Mouse (Mus musculus) lung, postnatal 4 days (tissue): ENCODE measurements around the gene Mylip.

Experiments used
- DNase-seq, 2 experiments: peaks; one replicate each; pipeline ENCODE4 v3.0.0; 2021

Mylip gene

DNA sequence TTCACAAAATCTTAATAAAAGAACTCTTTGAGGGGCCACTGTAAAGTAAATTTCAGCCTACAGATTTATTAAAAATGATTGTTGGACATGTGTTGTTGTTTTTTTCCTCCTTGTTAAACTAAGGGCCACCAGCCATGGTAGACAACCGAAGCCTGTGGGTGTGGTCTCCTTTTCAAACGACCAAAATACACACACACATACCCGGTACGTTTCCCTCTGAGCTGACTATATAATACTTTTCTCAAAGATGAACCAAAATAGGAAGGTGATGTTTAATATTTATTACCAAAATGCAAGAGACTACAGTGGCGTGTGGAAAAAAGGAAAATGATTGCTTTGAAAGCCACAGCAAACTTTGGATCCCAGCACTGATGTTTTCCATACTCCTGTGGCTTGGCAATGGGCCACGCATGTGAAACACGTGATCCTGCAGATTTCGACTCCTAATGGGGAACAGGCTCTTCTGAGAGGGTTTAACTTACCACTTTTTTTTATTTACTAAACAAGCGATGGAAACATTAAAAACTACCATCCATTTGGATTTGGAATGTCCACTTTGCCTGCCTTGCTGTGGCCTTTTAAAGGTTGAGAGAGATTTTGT lies 2.4 kb downstream of the Mylip start:
- peak; percentile 51 to 55 for DNase-seq

DNA sequence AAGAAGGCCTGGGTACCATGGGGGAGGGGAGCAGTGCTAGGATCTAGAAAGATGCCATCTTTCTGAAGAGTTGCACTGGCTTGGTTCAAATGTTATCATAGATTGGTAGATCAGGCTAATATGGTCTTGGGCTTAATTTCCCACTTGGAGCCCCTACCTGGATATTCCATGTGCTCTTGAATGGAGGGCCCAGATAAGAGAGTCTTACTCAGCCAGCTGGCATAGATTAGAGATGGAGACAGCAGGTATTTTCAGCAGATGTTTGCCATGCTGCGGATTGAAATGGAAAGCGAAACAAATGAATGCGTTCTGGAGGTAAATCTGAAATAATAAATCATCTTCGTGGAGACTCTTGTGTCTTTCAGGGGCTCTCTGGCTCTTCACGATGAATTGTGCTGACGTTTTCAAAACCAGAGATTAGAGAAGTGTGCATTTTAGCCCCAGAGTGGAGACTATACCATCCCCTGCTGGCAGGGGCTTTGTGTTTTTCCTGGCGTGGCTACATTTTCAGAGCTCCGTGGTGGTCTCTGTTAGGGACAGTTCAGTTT lies 4.8 kb downstream of the Mylip start:
- DNase-seq = no peak

DNA sequence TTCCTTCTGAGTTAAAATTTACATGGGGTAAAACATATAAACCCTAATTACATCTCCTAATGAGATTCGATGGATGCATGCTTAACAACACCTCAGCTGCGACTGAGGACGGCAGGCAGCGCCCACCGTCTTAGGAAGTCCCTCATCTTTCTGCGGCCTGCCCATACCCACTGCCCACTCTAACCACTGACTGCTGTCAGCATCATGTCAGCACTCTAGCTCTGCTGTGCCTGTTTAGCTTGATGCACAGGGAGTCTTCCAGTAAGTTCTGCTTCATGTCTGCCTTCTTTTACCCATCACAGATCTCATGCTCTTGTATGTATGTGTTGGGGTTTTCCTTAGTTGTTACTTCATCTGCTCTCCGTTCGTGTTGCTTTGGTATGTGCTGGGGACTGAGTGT lies 7.2 kb downstream of the Mylip start:
- DNase-seq = no peak

DNA sequence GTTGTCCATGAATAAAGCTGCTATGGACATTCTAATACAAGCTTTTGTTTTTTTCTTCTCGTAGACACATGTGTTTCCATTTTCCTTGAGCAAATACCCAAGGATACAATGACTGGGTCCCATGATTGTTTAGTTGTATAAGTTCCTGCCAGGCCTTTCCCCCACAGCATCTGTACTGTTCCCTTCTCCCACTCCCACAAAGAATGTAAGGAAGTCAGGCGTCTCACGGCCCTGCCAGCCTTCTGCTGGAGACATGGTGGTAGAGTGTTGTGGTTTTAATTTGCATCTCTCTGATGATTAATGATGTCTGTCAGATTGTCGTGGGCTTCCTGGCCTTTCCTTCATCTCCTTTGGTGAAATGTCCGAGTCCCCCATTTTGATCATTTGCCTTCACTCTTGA lies 7.7 kb downstream of the Mylip start:
- DNase-seq = peak in 1 of 2 experiments; percentile 39

DNA sequence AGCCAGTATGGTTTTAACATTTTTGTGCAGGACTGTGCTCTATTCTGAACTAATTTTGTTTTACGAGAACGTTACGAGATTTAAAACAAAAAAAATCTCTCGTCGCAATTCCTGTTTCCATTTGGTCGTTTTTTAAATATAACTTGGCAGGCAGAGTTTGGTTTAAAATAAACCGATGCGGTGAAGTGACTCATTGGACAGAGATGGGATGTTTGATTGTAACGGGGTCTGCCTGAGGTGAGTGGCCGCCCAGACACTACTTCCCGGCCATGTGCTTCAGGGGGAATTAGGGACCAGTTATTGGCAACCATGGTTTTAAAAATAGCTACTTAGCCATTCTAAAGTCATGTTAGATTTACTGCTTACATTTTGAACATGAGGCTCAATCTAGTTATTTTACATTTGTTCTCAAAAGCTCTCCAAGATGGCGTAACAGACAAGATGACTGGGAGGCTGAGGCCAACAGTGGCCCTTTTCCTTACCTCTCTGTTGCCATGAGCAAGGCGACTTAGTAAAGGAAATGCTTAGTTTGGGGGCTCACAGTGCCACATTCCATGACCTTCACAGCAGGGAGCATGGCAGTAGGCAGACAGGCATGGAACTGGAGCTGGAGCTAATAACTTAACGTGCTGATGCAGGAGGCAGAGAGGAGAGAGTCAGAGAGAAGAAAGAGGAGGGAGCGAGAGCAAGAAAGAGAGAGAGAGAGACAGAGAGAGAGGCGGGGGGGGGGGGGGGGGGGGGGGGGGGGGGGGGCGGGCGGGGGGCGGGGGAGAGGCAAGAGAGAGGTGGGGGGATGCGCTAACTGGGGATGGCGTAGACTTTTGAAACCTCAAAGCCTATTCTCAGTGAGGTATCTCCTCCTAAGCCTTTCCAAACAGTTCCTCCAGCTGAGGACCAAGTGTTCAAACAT lies 8.6 kb downstream of the Mylip start:
- DNase-seq = no peak

DNA sequence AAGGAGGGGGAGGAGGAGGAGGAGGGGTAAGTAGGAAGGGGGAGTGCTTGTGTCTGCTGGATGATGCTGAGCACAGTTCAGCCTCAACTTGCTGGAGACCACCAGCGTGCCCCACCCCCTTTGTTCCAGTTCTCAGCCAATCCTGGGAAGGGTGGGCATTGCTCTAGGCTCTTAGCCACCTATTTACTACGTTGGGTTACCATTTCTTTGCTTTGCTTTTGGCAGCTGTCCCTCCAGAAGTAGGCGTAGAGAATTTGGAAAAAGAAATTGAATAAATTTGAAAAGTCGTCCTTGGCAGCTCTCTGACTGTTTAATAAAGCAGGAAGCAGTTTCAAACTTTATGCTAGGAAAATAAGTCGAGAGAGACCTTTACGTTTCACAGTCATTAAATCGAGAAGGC lies 11.2 kb downstream of the Mylip start:
- no peak for DNase-seq

DNA sequence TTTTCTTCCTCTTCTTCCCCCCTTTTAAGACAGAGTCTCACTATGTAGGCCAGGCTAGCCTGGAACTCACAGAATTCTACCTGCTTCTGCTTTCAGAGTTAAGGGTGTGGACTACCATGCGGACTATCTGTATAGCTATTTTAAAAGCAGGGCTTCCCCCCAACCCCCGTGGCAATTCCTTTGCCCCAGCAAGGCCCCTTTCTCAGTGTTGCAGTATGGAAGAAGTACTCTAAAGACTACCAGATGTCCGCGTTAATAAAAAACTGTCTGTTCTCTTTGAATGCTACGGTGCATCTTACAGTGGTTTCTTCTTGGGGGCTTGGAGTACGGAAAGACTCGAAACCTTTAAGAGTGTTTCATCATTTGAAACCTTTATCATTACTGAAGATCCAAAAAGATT lies 12.3 kb downstream of the Mylip start:
- no peak for DNase-seq

DNA sequence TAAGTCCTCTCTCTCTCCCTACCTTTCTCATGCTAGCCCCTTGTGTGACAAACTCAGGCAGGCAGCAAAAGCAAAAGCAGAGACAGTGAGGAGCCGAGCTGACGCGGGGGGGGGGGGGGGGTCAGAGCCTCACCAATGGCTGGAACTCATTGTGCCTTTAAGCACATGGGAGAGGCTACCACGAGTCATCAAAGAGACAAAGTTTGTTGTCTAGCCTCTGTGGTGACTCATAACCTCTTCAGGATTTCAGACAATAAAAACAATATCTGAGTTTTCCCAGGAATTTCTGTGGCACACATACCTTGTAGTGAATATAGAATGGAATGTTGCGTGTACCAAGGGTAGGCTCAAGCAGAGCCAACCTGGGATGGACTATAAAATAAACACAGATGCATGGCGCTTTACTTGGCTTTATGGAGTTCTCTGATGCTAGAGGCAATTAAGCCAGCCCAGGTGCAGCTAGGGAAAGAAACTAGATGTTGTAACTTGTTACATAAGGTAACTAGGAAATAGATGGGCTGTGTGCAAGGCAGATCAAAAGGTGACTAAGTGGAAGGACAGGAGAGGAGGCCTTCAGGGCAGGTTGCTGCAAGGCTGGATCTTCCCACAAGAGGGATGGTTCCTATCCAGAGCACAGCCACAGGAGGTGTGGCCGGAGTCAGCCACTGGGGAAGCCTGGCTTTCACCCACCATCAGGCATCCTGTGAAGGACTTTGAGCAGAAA lies 12.9 kb downstream of the Mylip start:
- DNase-seq = no peak

DNA sequence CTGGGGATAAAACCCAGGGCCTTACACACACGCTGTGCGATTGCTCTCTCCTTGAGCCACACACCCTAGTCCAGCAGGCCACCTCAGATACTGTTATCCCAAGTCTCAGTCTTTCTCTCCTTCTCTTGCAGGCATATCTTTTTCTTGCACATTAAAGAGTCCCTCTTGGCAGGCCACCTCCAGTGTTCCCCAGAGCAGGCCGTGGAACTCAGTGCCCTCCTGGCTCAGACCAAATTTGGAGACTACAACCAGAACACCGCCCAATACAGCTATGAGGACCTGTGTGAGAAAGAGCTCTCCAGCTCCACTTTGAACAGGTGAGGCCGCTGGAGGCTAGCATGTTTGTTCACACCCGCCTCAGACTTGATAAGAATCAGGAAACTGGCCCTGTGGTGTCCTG lies 14.7 kb downstream of the Mylip start:
- DNase-seq = peak in 1 of 2 experiments; percentile 44

DNA sequence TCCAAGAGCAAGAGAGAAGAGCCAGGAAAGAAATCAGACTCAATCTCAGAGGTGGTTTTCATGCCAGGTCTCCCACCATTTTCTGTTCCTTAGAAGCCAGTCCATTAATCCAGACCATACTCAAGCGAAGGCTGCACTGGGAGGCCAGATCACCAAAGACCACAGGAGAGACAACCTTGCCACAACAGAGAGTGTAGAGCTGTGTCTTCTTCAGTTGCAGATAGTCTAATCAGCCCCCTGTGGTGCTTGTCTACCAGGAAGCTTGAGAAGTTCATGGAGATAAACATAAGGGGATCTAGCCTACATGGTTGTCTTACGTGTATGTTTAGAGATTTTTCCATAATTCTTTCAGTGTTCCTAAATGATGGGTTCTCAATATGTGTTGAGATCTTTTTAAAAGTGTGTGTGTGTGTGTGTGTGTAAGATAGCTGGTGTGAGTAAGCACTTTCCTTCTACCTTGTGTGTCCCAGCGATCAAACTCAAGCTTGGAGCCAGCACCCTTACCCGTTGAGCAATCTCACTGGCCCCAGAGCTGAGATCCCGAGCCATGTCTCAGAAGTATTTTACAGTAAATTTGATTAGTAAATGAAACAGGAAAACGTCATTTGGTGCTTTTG lies 15.8 kb downstream of the Mylip start:
- no peak for DNase-seq

DNA sequence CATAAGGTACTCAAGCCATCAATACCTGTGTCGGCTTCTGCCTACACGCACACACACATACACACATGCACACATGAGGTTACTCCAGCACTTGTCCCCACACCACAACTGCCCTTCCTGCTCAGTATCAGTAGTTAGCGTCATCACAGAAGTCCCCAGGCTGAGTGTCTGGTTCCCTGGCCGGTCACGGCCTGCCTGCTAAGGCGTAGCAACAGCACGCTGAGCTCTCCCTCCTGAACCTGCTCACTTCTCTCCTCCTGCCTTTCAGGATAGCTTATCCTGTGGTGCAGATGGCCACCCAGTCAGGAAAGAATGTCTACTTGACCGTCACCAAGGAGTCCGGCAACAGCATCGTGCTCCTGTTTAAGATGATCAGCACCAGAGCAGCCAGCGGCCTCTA lies 16.7 kb downstream of the Mylip start:
- DNase-seq = no peak

DNA sequence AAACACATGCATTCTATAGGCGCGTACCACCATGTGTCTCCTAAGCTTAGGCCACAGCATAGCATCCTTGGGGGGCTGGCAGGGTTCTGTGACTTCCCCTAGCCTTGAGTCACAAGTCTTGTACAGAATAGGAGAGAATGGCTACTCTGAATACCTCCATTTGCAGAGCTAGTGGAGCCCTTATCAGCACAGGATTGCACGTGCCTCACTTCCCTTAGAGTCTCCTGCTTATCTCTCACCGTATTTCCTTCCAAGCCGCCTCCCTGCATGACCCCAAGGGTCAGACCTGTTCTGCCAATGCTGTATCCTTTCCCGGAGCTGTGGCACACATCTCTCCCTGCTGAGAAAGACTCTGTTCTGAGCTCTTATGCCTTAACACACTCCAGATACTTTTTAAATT lies 17.2 kb downstream of the Mylip start:
- no peak for DNase-seq

DNA sequence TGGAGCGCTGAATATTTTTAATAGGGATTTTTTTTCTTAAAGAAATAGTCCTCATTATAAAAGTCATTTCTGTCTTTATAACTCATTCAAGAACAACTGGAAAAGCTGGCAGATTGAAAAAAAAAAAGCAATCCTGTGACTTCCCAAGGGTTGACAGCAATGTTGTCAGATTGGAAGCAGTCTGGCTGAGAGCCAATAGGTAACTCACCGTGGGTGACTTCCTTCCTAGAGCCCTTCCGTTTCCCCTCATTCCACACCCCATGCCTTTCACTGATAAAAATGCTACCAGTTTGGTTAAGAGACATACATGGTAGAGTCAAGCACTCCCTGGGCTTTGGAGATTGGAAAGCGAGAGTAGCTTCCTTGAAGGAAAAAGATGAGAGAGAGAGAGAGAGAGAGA lies 21.4 kb downstream of the Mylip start:
- DNase-seq = no peak

DNA sequence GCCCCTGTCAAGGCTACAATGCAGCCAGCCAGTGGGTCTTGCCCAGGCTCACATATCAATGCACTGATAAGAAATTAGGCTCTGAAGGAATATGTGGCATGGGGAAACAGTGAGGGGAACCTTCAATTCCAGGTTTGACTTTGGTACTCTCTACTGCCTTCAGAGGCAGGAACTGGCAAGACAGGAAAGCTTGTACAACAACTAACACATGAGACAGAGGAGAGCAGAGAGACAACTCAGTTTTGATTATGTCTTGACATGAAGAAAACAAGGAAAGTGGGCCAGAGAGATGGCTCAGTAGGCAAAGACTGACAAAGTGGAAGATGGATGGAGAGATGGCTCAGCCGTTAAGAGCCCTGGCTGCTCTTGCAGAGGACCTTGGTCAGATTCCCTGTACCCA lies 23.5 kb downstream of the Mylip start:
- no peak for DNase-seq

DNA sequence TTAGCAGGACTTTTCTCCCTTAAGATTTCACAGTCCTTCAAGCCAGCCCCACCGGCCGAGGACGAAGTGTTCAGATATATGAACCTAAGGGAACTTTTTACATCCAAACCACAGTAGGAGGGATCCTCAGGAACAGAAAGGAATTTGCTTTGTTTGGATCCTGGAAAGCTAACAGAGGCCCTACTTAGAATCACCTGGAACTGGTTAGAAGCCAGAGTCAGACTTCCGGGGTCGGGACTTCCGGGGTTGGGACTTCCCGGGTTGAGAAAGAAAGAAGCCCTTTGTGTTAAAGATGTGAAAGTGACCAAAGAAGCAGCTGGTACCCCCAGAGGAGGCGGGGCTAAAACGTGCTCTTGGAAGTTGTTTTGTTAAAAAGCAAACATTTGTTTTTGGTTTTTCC lies 24.5 kb downstream of the Mylip start:
- no peak for DNase-seq

DNA sequence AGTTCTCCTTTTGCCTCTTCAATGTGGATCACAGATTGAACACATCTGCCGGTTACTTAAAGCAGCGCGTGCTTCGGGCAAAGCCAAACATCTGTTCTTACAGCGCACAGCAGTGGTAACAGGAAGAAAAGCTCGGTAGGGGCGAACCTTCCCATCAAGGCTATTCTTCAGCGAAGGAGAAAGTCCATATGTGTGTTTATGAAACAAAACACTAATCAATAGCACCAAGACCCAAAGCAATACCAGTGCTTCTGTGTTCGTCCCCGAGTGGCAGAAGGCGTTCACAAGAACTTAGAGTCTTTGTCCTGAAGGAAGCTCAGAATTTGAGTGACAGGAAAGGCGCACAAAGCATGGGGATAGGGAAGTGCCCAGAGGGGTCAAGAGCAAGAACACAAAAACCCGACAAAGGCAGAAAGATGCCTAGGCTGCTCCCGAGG lies 27.1 kb downstream of the Mylip start:
- peak in 1 of 2 experiments; percentile 33 for DNase-seq

DNA sequence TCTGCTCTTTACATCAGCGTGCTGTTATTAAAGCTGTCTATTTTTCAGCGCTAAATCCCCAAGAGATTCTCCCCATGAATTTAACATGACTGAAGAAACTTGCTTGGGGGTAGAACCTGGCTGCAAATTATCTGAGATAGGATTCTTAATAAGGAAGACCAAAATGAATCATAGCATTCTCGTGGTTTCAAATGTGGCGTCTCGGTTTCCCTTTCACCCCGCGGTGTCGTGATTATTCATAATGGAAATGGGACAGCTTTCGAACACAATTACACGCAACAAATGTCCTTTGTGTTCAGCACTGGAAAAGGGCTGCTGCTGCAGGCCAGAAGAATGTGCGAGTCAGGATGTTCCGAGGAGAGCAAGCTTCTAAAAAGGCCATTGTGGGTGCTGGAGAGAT lies 29.4 kb downstream of the Mylip start:
- DNase-seq = no peak

DNA sequence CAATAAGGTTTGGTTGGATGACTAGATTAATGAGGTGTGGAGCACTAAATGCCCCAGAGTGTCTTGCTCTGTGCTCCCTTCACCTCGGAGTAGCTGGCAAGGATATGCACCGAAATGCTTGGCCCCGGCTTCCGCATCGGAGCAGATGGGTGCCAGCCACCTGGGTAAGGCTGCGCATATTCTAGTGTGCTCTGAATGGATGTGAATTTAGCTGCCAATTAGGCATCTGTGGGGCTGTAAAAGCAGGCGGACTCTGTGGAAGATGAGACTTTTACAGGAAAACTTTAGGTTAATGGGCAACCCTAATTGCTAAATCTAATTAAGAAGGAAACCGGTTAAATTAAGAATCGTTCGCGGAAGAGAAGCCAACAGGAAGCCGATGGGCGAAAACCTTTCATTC lies 32.7 kb downstream of the Mylip start:
- DNase-seq = no peak

DNA sequence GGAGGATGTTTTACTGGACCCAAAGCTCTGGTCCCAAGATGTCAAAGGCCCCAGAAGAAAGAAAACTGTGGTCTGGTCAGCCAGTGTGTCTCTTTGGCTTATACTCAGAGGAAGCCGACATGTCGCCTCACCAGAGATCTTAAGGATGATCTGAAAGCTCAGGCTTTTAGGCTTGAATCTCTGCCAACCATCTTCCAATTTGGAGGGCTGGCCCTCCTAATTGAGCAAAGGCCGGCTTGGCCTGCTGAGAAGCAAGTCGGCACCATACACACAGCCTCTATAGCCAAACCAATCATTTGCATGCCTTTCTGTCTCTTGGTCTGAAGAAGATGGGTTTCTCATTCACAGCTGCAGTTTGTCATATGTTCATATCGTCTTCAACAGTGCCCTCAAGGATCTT lies 33.2 kb downstream of the Mylip start:
- no peak for DNase-seq

DNA sequence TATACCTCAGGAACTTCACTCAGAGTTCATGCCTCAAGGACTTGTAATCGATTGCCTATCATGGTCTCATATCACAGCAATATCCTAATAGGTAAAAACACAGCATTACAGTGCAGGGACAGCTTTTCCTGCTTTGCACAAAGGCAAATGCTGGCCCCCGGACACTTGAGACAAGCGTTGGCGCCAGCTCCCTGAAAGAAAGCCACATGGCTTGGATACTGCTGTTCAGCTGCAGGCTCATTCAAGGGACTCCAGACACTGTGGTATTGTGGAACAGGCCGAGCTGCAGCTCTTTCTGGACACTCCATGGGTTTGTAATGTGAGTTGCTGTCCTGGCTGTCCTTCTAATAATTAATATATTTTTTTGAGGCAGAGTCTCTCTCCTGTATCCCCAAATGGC lies 34.4 kb downstream of the Mylip start:
- DNase-seq = no peak

DNA sequence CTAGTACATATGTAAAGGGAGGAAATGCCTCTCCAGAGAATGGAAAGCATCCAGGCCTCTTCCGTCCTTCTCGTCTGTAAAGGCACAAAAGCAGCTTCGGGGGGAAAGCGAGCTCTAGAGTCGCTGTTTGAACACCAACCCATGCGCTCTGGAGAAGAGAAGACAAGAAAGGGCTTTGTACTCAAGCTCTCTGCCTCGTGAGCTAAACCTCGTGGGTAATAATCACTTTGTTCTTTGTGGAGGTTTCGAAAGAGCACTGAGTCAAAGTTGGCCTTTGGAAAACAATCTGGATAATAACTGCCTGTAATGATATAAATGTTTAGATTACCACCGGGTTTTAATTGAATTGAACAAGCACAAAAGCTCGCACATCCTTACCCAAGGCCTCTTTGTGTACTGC lies 39.7 kb downstream of the Mylip start:
- DNase-seq = no peak

DNA sequence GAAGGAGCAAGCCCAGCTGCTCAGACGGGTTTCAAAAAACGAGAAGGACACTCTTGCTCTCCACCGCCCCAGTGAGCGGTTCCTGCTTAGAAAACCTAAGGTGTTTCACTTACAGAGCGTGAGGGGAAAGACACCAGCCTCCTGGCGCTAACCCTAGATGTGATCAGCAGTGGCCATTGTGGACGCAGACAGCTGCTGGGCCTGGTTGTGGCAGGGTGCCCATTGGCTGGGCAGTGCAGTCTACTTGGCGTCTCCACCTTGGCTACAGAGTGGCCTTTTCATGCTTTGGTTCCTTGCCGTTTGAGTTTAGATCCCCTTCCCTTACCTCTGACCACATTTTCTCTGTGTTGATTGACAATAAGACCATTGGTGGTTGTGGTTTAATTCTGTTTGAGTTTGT lies 47.6 kb downstream of the Mylip start:
- no peak for DNase-seq

DNA sequence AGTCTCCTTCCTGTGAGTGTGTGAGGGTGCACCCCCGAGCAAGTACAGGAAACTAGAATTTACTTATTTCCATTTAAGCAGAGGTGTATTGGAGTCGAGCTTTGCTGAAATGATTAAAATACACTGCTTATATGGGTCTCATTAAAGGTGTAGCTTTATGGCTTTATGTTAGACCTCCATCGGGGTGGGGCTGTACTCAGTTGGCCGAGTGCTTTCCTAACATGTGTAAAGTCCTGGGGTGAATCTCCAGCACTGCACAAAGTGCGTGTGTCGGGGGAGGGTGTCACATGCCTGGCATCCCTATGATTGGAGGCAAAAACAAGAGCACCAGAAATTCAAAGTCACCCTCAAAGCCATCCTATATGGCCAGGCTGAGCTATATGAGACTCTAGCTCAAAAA lies 49.3 kb downstream of the Mylip start:
- DNase-seq = no peak
